ENCODE assay signal across 8 mouse cellular contexts in genomic region chr4:98545376-98545775, GRCm38 (mm10).
A peak's percentile ranks its signal among the peaks of the same experiment; 100 is the strongest.
DNase-seq lines count a peak whose midpoint lies in the region; ATAC-seq and TF ChIP-seq lines count a peak whose summit lies in the region.

No protein-coding gene starts in this region.

- no peak overlapping the region for H3K27ac ChIP-seq in gastrocnemius, adult 2 months
- no peak overlapping the region for H3K27ac ChIP-seq in hindbrain, embryonic 16.5 days (ENCODE audit: low read depth, low read length)
- H3K27ac ChIP-seq in midbrain, embryonic 15.5 days, result no peak overlapping the region

- no peaks in the 10 kb centered on the region for H3K36me3 ChIP-seq in hindbrain, embryonic 16.5 days (ENCODE audit: control insufficient read depth, insufficient read depth, low read length)
- no peaks in the 10 kb centered on the region for H3K36me3 ChIP-seq in midbrain, embryonic 15.5 days (replicated peaks)

- peaks cover 8% of the 10 kb centered on the region for H3K4me1 ChIP-seq in hindbrain, embryonic 16.5 days (ENCODE audit: control insufficient read depth, insufficient read depth, low read depth, low read length)
- peaks cover 14% of the 10 kb centered on the region for H3K4me1 ChIP-seq in midbrain, embryonic 15.5 days

- 35% methylated on average over 1 of the region's 1 CpGs for WGBS in hindbrain, embryonic 16.5 days
- 31% methylated on average over 1 of the region's 1 CpGs for WGBS in midbrain, embryonic 15.5 days

- DNase-seq in gastrocnemius, adult 2 months, result peak; percentile 27
- DNase-seq in gastrocnemius, adult 8-10 months (ENCODE audit: low spot score in 2 of 2), result no peak
- DNase-seq in 3T3-L1 (ENCODE audit: low read depth, low spot score), result peak; percentile 60
- peak; percentile 72 for DNase-seq in cerebellum, adult 11-12 months
- no peak for DNase-seq in urinary bladder, postnatal 25 days (ENCODE audit: low spot score)
- DNase-seq in urinary bladder, adult 2 months (ENCODE audit: low spot score), result no peak

- intact Hi-C loops in gastrocnemius, adult 2 months (cut with DNase I), result loop anchor here (1.0 kb wide), 1 partner anchor 157 kb away; no protein-coding TSS in a partner anchor

- H3K4me3 ChIP-seq in gastrocnemius, adult 2 months, result no peak overlapping the region
- no peak overlapping the region for H3K4me3 ChIP-seq in hindbrain, embryonic 16.5 days (ENCODE audit: low read length)
- H3K4me3 ChIP-seq in midbrain, embryonic 15.5 days, result no peak overlapping the region

- no peak overlapping the region for H3K4me2 ChIP-seq in hindbrain, embryonic 16.5 days (ENCODE audit: low read length)
- H3K4me2 ChIP-seq in midbrain, embryonic 15.5 days, result no peak overlapping the region

- ATAC-seq in hindbrain, embryonic 16.5 days, result peak; percentile 78; the same call in 1 of the 2 replicates
- ATAC-seq in midbrain, embryonic 15.5 days (replicated peaks), result peak; percentile 65; the same call in 1 of the 2 replicates

- H3K27me3 ChIP-seq in hindbrain, embryonic 16.5 days (replicated peaks; ENCODE audit: control insufficient read depth, insufficient read depth, low read length), result no peaks in the 10 kb centered on the region
- H3K27me3 ChIP-seq in midbrain, embryonic 15.5 days (replicated peaks), result no peaks in the 10 kb centered on the region

- peak; percentile 73 for TF ChIP-seq CTCF in gastrocnemius, adult 2 months (IDR thresholded peaks at IDR 0.05)

- H3K9ac ChIP-seq in hindbrain, embryonic 16.5 days (ENCODE audit: low read depth, low read length), result no peak overlapping the region
- no peak overlapping the region for H3K9ac ChIP-seq in midbrain, embryonic 15.5 days

- no peaks in the 10 kb centered on the region for H3K9me3 ChIP-seq in hindbrain, embryonic 16.5 days (ENCODE audit: control insufficient read depth, low read length)
- no peaks in the 10 kb centered on the region for H3K9me3 ChIP-seq in midbrain, embryonic 15.5 days

Comparison
In these comparisons a context has a peak if more than half of its experiments do, and no peak if none do; other contexts are left out.
1. DNase-seq: peak in gastrocnemius, adult 2 months (single experiment), 3T3-L1 (single experiment) and cerebellum, adult 11-12 months (single experiment); none in gastrocnemius, adult 8-10 months (0 of 2), urinary bladder, postnatal 25 days (single experiment) and urinary bladder, adult 2 months (single experiment).